In genomic region chr12:30883986-30884621, GRCm38 (mm10) we compare ENCODE assay signal across 9 mouse cellular contexts. TPM values are rescaled to one million over a fixed set of nuclear protein-coding genes. Genes with fewer than 3 reads are reported as not detected.
DNase-seq lines count a peak whose midpoint lies in the region; ATAC-seq and TF ChIP-seq lines count a peak whose summit lies in the region.
"Had no signal": no experiment of that assay in that cellular context is flagged by ENCODE, and none has a peak within 500 bp of the region (broad histone marks: within the 10 kb centered on the region; RNA-seq: fewer than 3 reads in every experiment).

Gene Alkal2, plus strand, starts transcription at chr12:30884322.

- H3K27ac ChIP-seq in forebrain, embryonic 14.5 days (ENCODE audit: low read depth, low read length): no peak within 1 kb of the TSS
- H3K27ac ChIP-seq in hindbrain, embryonic 11.5 days (ENCODE audit: low read depth, low read length): no peak within 1 kb of the TSS
- H3K27ac ChIP-seq in liver, embryonic 15.5 days (replicated peaks): no peak within 1 kb of the TSS
- no peak within 1 kb of the TSS for H3K27ac ChIP-seq in stomach, postnatal 0 days (replicated peaks)

- peak within 1 kb of the TSS; percentile 44 for H3K4me3 ChIP-seq in forebrain, embryonic 14.5 days (ENCODE audit: low read depth, low read length)
- peak within 1 kb of the TSS; percentile 50 for H3K4me3 ChIP-seq in hindbrain, embryonic 11.5 days (ENCODE audit: low read depth, low read length)
- peak within 1 kb of the TSS; percentile 26 for H3K4me3 ChIP-seq in liver, embryonic 15.5 days (replicated peaks)
- peak within 1 kb of the TSS; percentile 48 for H3K4me3 ChIP-seq in stomach, postnatal 0 days (ENCODE audit: low read depth, low read length)

- no peak for TF ChIP-seq EP300 in stomach, postnatal 0 days (optimal IDR thresholded peaks at IDR 0.05)

- ATAC-seq in forebrain, embryonic 14.5 days: peak; percentile 76
- ATAC-seq in hindbrain, embryonic 11.5 days (ENCODE audit: low FRiP score): peak; percentile 75
- 0 out of 2 replicates have a peak, but pooled peaks have one; percentile 8 for ATAC-seq in liver, embryonic 15.5 days (ENCODE audit: insufficient read depth)
- 0 out of 2 replicates have a peak, but pooled peaks have one; percentile 21 for ATAC-seq in stomach, postnatal 0 days (ENCODE audit: low FRiP score, low TSS enrichment)

- peaks cover 4% of the 10 kb centered on the region; the same call in 1 of the 2 replicates for H3K4me1 ChIP-seq in forebrain, embryonic 14.5 days (ENCODE audit: control insufficient read depth, insufficient read depth, low read length)
- no peaks in the 10 kb centered on the region for H3K4me1 ChIP-seq in hindbrain, embryonic 11.5 days (replicated peaks; ENCODE audit: control insufficient read depth, insufficient read depth, low read length)
- H3K4me1 ChIP-seq in liver, embryonic 15.5 days (replicated peaks): peaks cover 24% of the 10 kb centered on the region
- 0 out of 2 replicates have a peak, but pooled peaks cover 2% of the 10 kb centered on the region for H3K4me1 ChIP-seq in stomach, postnatal 0 days (replicated peaks; ENCODE audit: control insufficient read depth, insufficient read depth)

- 1% methylated on average over 40 of the region's 58 CpGs for WGBS in forebrain, embryonic 14.5 days
- under 1% methylated on average over 43 of the region's 58 CpGs for WGBS in hindbrain, embryonic 11.5 days
- 2% methylated on average over 58 of the region's 58 CpGs for WGBS in liver, embryonic 15.5 days (ENCODE audit: insufficient replicate concordance)
- WGBS in stomach, postnatal 0 days: under 1% methylated on average over 56 of the region's 58 CpGs

- H3K36me3 ChIP-seq in forebrain, embryonic 14.5 days (ENCODE audit: control insufficient read depth, insufficient read depth, low read length): no peaks in the 10 kb centered on the region
- H3K36me3 ChIP-seq in hindbrain, embryonic 11.5 days (ENCODE audit: control insufficient read depth, insufficient read depth, low read length): no peaks in the 10 kb centered on the region
- H3K36me3 ChIP-seq in liver, embryonic 15.5 days (replicated peaks): no peaks in the 10 kb centered on the region
- H3K36me3 ChIP-seq in stomach, postnatal 0 days (ENCODE audit: control insufficient read depth, insufficient read depth, low read length): no peaks in the 10 kb centered on the region

- H3K27me3 ChIP-seq in forebrain, embryonic 14.5 days (replicated peaks; ENCODE audit: control insufficient read depth, insufficient read depth, low read length): peaks cover 43% of the 10 kb centered on the region
- H3K27me3 ChIP-seq in hindbrain, embryonic 11.5 days (ENCODE audit: control insufficient read depth, insufficient read depth, low read length): peaks cover 30% of the 10 kb centered on the region
- H3K27me3 ChIP-seq in liver, embryonic 15.5 days: peaks cover 80% of the 10 kb centered on the region
- H3K27me3 ChIP-seq in stomach, postnatal 0 days (ENCODE audit: control insufficient read depth, insufficient read depth, low read length): no peaks in the 10 kb centered on the region; the same call in 1 of the 2 replicates
- H3K27me3 ChIP-seq: CH12.LX had no signal

- TF ChIP-seq CTCF in stomach, postnatal 0 days (IDR thresholded peaks at IDR 0.05; ENCODE audit: low read depth): no peak

- peak within 1 kb of the TSS; percentile 54 for H3K9ac ChIP-seq in forebrain, embryonic 14.5 days (ENCODE audit: low read length)
- H3K9ac ChIP-seq in hindbrain, embryonic 11.5 days (ENCODE audit: low read depth, low read length): peak within 1 kb of the TSS; percentile 27; the same call in 1 of the 2 replicates
- no peak within 1 kb of the TSS for H3K9ac ChIP-seq in liver, embryonic 15.5 days
- H3K9ac ChIP-seq in stomach, postnatal 0 days (ENCODE audit: low read length): peak within 1 kb of the TSS; percentile 59

- H3K9me3 ChIP-seq in forebrain, embryonic 14.5 days (replicated peaks; ENCODE audit: control insufficient read depth, low read length): no peaks in the 10 kb centered on the region
- H3K9me3 ChIP-seq in hindbrain, embryonic 11.5 days (ENCODE audit: control insufficient read depth, low read length): no peaks in the 10 kb centered on the region
- H3K9me3 ChIP-seq in liver, embryonic 15.5 days (replicated peaks): no peaks in the 10 kb centered on the region
- no peaks in the 10 kb centered on the region for H3K9me3 ChIP-seq in stomach, postnatal 0 days (ENCODE audit: control insufficient read depth, low read length)

- peak within 1 kb of the TSS; percentile 96 for H3K4me2 ChIP-seq in forebrain, embryonic 14.5 days (ENCODE audit: low read length)
- H3K4me2 ChIP-seq in hindbrain, embryonic 11.5 days (replicated peaks; ENCODE audit: low read depth, low read length): peak within 1 kb of the TSS; percentile 99
- H3K4me2 ChIP-seq in liver, embryonic 15.5 days: peak within 1 kb of the TSS; percentile 51
- H3K4me2 ChIP-seq in stomach, postnatal 0 days (replicated peaks; ENCODE audit: low read depth): peak within 1 kb of the TSS; percentile 71

- peak; percentile 9 for DNase-seq in kidney, adult 18-20 months
- DNase-seq in kidney, adult 8-10 months: no peak
- peak; percentile 53 for DNase-seq in ZHBTc4 (ENCODE audit: low read depth, low spot score)
- peak; percentile 53 for DNase-seq in forebrain, embryonic 14.5 days (ENCODE audit: low spot score)
- DNase-seq in hindbrain, embryonic 11.5 days (ENCODE audit: low spot score): peak; percentile 63
- DNase-seq in stomach, postnatal 0 days (ENCODE audit: low spot score): peak; percentile 28
- no peak for DNase-seq in left cerebral cortex, adult 9 months (ENCODE audit: low spot score in 2 of 2)

RNA-seq across cellular contexts. Expression of gene Alkal2, which starts in this region (rescaled TPM):
- 0.16 TPM in 1 of 2 replicates, not detected in the other for polyA plus RNA-seq in forebrain, embryonic 14.5 days (2014; fragmentation: Nextera tagmentation; extraction: Ambion mirVana)
- polyA plus RNA-seq in hindbrain, embryonic 11.5 days (2014; fragmentation: Nextera tagmentation; extraction: Ambion mirVana): 0.51 and 0.54 TPM in 2 replicates
- polyA plus RNA-seq in liver, embryonic 15.5 days (2015; fragmentation: Nextera tagmentation; extraction: Ambion mirVana): not detected in 2 replicates
- 5.2 and 6.2 TPM in 2 replicates for polyA plus RNA-seq in stomach, postnatal 0 days (2015; fragmentation: Nextera tagmentation; extraction: Ambion mirVana)

Comparison
In these comparisons a context has a peak if more than half of its experiments do, and no peak if none do; other contexts are left out.
1. DNase-seq: peak in kidney, adult 18-20 months (single experiment), ZHBTc4 (single experiment) and stomach, postnatal 0 days (single experiment); none in kidney, adult 8-10 months (0 of 2) and left cerebral cortex, adult 9 months (0 of 2).
2. Peak in DNase-seq, ATAC-seq, H3K4me3 ChIP-seq, H3K9ac ChIP-seq and H3K4me2 ChIP-seq in forebrain, embryonic 14.5 days; RNA of the gene not detected or under 1 TPM.
3. Peak in DNase-seq, ATAC-seq, H3K4me3 ChIP-seq, H3K9ac ChIP-seq and H3K4me2 ChIP-seq in hindbrain, embryonic 11.5 days; RNA of the gene not detected or under 1 TPM.
4. Peak in ATAC-seq, H3K4me3 ChIP-seq and H3K4me2 ChIP-seq in liver, embryonic 15.5 days; RNA of the gene not detected or under 1 TPM.
5. ATAC-seq: peak in every context shown above with its lines; median percentile 76 in forebrain, embryonic 14.5 days; 75 in hindbrain, embryonic 11.5 days; 21 in stomach, postnatal 0 days; 8 in liver, embryonic 15.5 days.
6. Peak in every context shown above with its lines, with median percentiles within 50 percentile points of each other: H3K4me2 ChIP-seq and H3K4me3 ChIP-seq.